Mouse (Mus musculus): Measurements from ENCODE around the gene Ipmk.

GRCm38 (mm10) chr10:71308199-71308598, 39.4 kb upstream of the Ipmk start:
- no peak for TF ChIP-seq CTCF (IDR thresholded peaks at IDR 0.05; ENCODE audit: extremely low read depth, insufficient read depth, low read length)
- no peak for TF ChIP-seq POLR2A (IDR thresholded peaks at IDR 0.05; ENCODE audit: extremely low read depth, insufficient read depth, low read length)
